8 mouse cellular contexts compared by ENCODE assay signal in genomic region chr9:21030781-21031250, GRCm38 (mm10). TPM values are rescaled to one million over a fixed set of nuclear protein-coding genes. Genes with fewer than 3 reads are reported as not detected.
DNase-seq lines count a peak whose midpoint lies in the region; ATAC-seq lines count a peak whose summit lies in the region.

No protein-coding gene starts in this region.

- WGBS in intestine, embryonic 16.5 days, result under 1% methylated on average over 13 of the region's 13 CpGs

- peak overlapping the region; percentile 97 for H3K4me2 ChIP-seq in intestine, embryonic 16.5 days (ENCODE audit: low read depth, low read length)

- DNase-seq in urinary bladder, adult 18-20 months (ENCODE audit: low spot score in 2 of 2), result peak; percentile 65 to 82
- no peak for DNase-seq in urinary bladder, adult 2 months (ENCODE audit: low spot score)
- DNase-seq in embryo, embryonic 9.5 days (ENCODE audit: extremely low spot score), result peak; percentile 83
- DNase-seq in gonadal fat pad, adult 2 months (ENCODE audit: low read depth), result peak; percentile 66
- DNase-seq in left cerebral cortex, postnatal 25 days (ENCODE audit: low spot score in 2 of 2), result peak; percentile 76 to 91
- DNase-seq in mesoderm, embryonic 11.5 days (ENCODE audit: low read depth, low spot score), result peak; percentile 90
- DNase-seq in right cerebral cortex, postnatal 36 days (ENCODE audit: low spot score in 2 of 2), result peak; percentile 71 to 76

- peaks cover 43% of the 10 kb centered on the region for H3K4me1 ChIP-seq in intestine, embryonic 16.5 days (ENCODE audit: control insufficient read depth, insufficient read depth, low read length)

- H3K4me3 ChIP-seq in intestine, embryonic 16.5 days (ENCODE audit: low read length), result peak overlapping the region; percentile 62

- H3K36me3 ChIP-seq in intestine, embryonic 16.5 days (ENCODE audit: control insufficient read depth, insufficient read depth, low read length), result no peaks in the 10 kb centered on the region

- peak overlapping the region; percentile 8; the same call in 1 of the 2 replicates for H3K9ac ChIP-seq in intestine, embryonic 16.5 days (ENCODE audit: low read depth, low read length)

- intact Hi-C loops in left cerebral cortex, postnatal 25 days (cut with DNase I), result loop anchor here (1.0 to 2.0 kb wide), 3 partner anchors 32 to 100 kb away; partner anchors contain the start of genes Gm38431 and Tyk2

- H3K9me3 ChIP-seq in intestine, embryonic 16.5 days (ENCODE audit: control insufficient read depth, low read length), result no peaks in the 10 kb centered on the region

- ATAC-seq in intestine, embryonic 16.5 days, result peak; percentile 75

- peaks cover 45% of the 10 kb centered on the region for H3K27me3 ChIP-seq in intestine, embryonic 16.5 days (replicated peaks; ENCODE audit: control insufficient read depth, insufficient read depth, low read length)

- no peak overlapping the region for H3K27ac ChIP-seq in intestine, embryonic 16.5 days (ENCODE audit: low read length)

RNA-seq across cellular contexts. Expression of gene Icam5, which starts 1.1 kb away (rescaled TPM):
- polyA plus RNA-seq in urinary bladder, adult 2 months (2012; rRNA removed), result 1.2 TPM in 2 replicates
- 0.22 and 0.30 TPM in 2 replicates for polyA plus RNA-seq in gonadal fat pad, adult 2 months (2012; rRNA removed)
- 0.09 and 0.10 TPM in 2 replicates for polyA plus RNA-seq in intestine, embryonic 16.5 days (2015; fragmentation: Nextera tagmentation; extraction: Ambion mirVana)
- 100 to 1,000 TPM; 236 to 267 TPM for total RNA-seq in left cerebral cortex, postnatal 25 days (2021)

RNA-seq across cellular contexts. Expression of gene Icam4, which starts 1.6 kb away (rescaled TPM):
- polyA plus RNA-seq in urinary bladder, adult 2 months (2012; rRNA removed), result 1.1 and 1.5 TPM in 2 replicates
- 0.11 and 0.37 TPM in 2 replicates for polyA plus RNA-seq in gonadal fat pad, adult 2 months (2012; rRNA removed)
- 1.8 and 5.4 TPM in 2 replicates for polyA plus RNA-seq in intestine, embryonic 16.5 days (2015; fragmentation: Nextera tagmentation; extraction: Ambion mirVana)
- total RNA-seq in left cerebral cortex, postnatal 25 days (2021), result 1 to 10 TPM in 1 of 2 experiments, under 1 TPM in 1; 0.80 to 1.1 TPM

RNA-seq across cellular contexts. Expression of gene Icam1, which starts 15.0 kb away (rescaled TPM):
- polyA plus RNA-seq in urinary bladder, adult 2 months (2012; rRNA removed), result 27.4 and 28.7 TPM in 2 replicates
- polyA plus RNA-seq in gonadal fat pad, adult 2 months (2012; rRNA removed), result 19.9 and 20.8 TPM in 2 replicates
- 12.7 and 13.7 TPM in 2 replicates for polyA plus RNA-seq in intestine, embryonic 16.5 days (2015; fragmentation: Nextera tagmentation; extraction: Ambion mirVana)
- total RNA-seq in left cerebral cortex, postnatal 25 days (2021), result 1 to 10 TPM; 3.3 to 3.5 TPM

RNA-seq across cellular contexts. Expression of gene Mrpl4, which starts 28.3 kb away (rescaled TPM):
- polyA plus RNA-seq in urinary bladder, adult 2 months (2012; rRNA removed), result 78.8 and 88.8 TPM in 2 replicates
- 76.1 and 83.2 TPM in 2 replicates for polyA plus RNA-seq in gonadal fat pad, adult 2 months (2012; rRNA removed)
- polyA plus RNA-seq in intestine, embryonic 16.5 days (2015; fragmentation: Nextera tagmentation; extraction: Ambion mirVana), result 165 and 181 TPM in 2 replicates
- 10 to 100 TPM; 61.5 to 64.2 TPM for total RNA-seq in left cerebral cortex, postnatal 25 days (2021)

RNA-seq across cellular contexts. Expression of gene Zglp1, which starts 36.1 kb away (rescaled TPM):
- polyA plus RNA-seq in urinary bladder, adult 2 months (2012; rRNA removed), result 0.43 TPM in 1 of 2 replicates, not detected in the other
- polyA plus RNA-seq in gonadal fat pad, adult 2 months (2012; rRNA removed), result not detected in 2 replicates
- 0.51 and 1.3 TPM in 2 replicates for polyA plus RNA-seq in intestine, embryonic 16.5 days (2015; fragmentation: Nextera tagmentation; extraction: Ambion mirVana)
- total RNA-seq in left cerebral cortex, postnatal 25 days (2021), result 1 to 10 TPM in 1 of 2 experiments, not detected in 1; 1.3 TPM
